Mouse (Mus musculus) gastrocnemius, postnatal 14 days (tissue): ENCODE measurements around the gene Cwh43. TPM values are rescaled to one million over a fixed set of nuclear protein-coding genes. Genes with fewer than 3 reads are reported as not detected.
A peak's percentile ranks its signal among the peaks of the same experiment; 100 is the strongest.
"Not testable (repeated sequence)": the region's sequence is repeated elsewhere in the genome, so short reads cannot be mapped to it uniquely, and the experiment has no call there.

Experiments used
- DNase-seq: peaks from one replicate; pipeline ENCODE4 v3.0.0; 2021; ENCODE audit warnings: mixed read lengths
- intact Hi-C: fragments of 180-260 bp; cut with DNase I; formaldehyde crosslinking; loops from one replicate; pipeline ENCODE4 v1.15.1; 2025; ENCODE audit warnings: low total_unique reads
- total RNA-seq, 2 experiments: library from RNA; stranded (reverse); gene quantifications; 2 replicates each; pipeline ENCODE4 v1.2.3; 2021

Gene Cwh43
- total RNA-seq, 2 experiments from 2014 or later: not detected

DNA sequence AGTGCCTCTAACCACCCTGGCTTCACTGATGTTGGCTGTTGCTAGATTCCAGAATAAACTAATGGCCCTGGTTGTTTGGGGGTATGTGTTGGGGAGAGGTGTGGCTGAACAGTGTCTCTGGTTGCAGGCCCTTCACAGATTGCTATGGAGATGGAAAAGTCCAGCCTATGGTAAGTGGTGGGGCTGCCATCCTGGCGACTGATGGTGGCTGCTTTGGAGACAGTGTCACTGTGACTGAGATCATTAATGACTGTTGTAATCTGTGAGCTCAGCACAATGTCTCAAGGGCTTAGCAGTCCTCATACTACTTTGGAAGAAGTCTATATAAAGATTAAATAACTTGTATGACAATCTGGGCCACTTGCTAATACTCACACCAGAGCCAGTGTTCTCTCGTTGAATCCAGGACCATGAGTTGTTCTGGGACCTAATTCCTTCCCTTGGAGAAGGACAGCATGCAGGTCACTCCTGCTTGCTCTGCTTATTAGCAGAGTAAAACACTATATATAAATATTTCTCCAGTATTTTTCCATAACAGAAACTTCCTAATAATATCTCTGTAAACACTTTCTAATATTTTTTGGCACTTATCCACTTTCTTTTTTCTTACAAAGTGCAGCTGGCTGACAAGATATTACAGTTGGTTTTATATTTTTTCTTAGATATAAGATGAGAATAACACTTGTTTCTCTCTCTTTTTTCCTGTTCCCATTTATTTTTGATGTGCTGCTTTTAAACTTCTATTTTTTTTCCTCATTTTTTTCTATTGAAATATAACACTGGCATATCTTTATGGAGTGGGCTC, 48.8 kb downstream of the Cwh43 start:
- intact Hi-C loops: no loop called here
- no peak for DNase-seq

DNA sequence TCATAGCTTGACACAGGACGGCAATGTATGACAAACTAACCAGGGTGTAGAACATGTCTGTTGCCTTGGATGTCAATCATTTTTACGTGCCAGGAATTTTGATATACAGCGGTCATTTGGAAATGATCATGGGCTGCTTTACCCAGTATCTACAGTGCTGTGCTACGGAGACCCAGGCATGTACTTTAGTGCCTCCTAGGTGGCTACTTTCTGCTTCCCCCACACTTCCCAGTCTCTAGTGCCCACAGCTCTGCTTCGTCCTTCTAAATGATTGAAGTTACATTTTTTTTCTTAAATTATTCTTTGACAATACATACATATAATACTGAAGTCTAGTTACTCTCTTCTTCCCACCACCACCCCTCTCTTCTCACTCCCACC, 49.4 kb downstream of the Cwh43 start:
- DNase-seq: no peak

DNA sequence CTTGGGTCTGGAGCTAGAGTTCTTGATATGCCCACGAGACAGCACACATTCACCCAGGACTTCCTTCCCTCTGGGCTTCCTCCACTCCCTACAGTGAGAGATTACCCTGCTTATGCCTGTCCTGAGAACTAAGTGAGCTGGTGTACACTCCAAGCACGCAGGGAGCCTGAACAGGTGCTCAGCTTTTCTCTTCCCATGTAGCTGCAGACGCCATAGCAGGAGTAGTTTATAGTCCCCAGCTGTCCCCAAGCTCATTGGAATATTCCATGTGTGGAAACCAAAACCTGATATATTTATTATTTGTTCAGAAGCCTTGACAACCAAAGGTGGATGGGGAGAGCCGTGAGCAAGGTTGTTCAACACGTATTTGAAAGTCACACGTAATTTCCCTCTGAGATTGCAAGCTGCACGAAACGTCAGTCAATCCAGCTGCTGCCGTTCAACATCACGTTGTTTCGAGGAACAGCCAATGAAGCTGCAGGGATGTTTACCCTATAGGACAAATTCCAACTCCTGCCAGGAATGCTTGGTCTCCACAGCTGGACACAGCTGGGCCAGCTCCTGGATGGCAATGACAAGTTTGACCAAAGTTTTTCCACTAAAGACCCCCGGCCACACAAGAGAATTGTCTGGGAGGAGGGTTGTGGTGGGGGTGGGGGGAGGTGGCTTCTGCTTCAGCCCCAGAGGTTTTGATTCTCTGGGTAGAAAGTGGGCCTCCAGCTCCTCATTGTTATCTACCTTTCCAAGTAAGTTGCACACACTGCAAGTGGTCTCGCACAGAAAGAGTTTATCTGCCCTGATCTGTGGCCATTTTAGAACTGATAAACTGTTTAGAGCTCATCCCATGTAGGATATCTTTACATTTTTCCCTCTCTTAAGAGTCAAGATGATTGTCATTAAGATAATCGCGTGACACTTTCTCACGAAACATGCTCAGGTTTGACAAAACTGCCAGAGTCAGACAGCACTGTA, 62.9 kb downstream of the Cwh43 start:
- intact Hi-C loops: no loop called here

More for the DNA sequence above, 49.4 kb downstream of the Cwh43 start:
- intact Hi-C loops: no loop called here

DNA sequence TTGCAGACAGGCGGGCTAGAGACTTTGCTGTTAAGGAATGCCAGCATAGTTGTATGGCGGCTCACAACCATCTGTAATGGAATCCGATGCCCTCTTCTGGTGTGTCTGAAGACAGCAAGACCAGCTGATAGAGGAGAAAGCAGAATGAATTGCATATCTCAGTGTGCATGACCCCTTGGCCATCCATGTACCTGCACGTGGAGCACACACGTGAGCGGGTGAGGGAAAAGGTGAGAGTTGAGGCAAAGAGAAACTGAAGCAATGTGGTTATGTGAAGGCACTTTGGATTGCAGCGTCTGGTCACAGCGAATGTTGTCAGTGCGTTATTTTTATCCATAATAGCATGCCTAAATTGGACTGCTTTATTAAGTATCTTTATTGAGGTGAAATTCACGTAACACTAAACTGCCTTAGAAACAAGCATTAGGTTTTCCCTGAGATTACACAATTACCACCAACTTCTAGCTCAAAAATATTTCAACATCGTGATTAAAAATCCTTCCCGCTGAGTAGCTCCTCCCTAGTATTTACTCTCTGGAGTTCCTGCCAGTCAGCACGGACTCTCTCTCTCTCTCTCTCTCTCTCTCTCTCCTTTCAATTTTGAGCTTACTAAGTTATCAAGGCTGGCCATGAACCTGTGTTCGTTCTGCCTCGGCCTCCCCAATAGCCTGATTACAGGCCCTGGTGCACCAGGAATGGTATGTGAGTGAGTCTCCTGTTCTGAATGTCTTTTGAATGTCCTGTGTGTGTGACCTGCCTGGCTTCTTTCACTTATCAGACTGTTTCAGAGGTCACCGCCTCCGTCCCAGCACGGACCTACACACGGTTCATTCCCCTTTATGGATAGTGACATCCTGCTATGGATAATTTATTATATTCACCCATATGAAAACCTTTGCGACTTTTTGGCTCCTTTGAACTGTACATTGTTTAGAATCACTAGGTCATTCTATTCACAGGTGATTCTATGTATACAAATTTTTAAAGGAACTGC, 68.8 kb downstream of the Cwh43 start:
- intact Hi-C loops: no loop called here
- no peak for DNase-seq

More for the DNA sequence above, 62.9 kb downstream of the Cwh43 start:
- DNase-seq: no peak

DNA sequence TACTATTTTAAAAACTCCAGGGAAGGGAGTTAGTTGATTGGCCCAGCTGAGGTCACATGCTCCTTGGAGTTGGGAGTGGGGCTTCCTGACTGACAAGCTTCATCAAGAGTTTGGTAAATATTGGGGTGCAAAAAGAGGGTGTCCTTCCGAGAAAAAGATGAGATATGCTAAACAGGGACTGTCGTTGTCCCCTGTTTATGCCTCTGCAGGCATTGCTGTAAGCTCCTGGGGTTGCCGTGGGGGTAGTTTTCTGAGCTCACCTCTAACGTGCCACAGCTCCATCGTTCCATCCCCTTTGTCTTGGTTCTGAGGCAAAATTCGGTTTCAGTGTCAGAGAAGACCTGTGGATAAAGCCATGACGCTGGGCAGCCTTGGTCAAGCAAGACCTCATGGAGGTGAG, 74.8 kb downstream of the Cwh43 start, which contains the start of gene Dcun1d4:
Dcun1d4 (plus strand) TSS at position 301 of the 400 bp plus-strand sequence.
- no peak for DNase-seq
- intact Hi-C loops: no loop called here

DNA sequence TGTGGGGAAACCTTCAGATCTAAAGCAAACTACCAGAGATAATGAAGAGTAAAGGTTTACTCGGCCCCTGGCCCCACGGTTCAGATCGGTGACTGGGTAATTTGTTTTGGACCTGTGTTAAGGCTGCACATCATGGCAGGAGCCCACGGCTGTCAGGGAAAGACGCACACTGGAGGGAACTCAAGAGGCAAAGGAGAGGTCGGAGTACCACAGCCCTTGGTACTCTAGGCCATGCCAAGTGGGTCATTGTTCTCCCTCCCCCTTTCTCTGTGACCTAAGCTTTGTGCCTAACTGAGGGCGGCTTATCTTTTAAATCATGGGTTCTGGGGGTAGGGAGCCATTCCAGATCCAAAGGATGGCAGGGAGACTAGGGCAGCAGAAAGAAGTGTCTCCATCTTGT, 75.5 kb downstream of the Cwh43 start:
- intact Hi-C loops: no loop called here
- no peak for DNase-seq

GRCm38 (mm10) chr5:73482381-73482780, 76.5 kb downstream of the Cwh43 start:
- intact Hi-C loops, DNase-seq: not testable (repeated sequence)

- intact Hi-C loops: no loop called here
- DNase-seq: no peak
These were observed 78.2 kb downstream of the Cwh43 start for GRCm38 (mm10) chr5:73484016-73484615.

GRCm38 (mm10) chr5:73486451-73486850, 80.6 kb downstream of the Cwh43 start:
- no peak for DNase-seq
- intact Hi-C loops: no loop called here

GRCm38 (mm10) chr5:73489915-73490314, 84.0 kb downstream of the Cwh43 start:
- no peak for DNase-seq
- intact Hi-C loops: no loop called here

- DNase-seq: peak; percentile 100
- intact Hi-C loops: no loop called here
These were observed 84.8 kb downstream of the Cwh43 start for GRCm38 (mm10) chr5:73490596-73491073.

- intact Hi-C loops: no loop called here
These were observed 85.4 kb downstream of the Cwh43 start for GRCm38 (mm10) chr5:73491074-73491836.

DNA sequence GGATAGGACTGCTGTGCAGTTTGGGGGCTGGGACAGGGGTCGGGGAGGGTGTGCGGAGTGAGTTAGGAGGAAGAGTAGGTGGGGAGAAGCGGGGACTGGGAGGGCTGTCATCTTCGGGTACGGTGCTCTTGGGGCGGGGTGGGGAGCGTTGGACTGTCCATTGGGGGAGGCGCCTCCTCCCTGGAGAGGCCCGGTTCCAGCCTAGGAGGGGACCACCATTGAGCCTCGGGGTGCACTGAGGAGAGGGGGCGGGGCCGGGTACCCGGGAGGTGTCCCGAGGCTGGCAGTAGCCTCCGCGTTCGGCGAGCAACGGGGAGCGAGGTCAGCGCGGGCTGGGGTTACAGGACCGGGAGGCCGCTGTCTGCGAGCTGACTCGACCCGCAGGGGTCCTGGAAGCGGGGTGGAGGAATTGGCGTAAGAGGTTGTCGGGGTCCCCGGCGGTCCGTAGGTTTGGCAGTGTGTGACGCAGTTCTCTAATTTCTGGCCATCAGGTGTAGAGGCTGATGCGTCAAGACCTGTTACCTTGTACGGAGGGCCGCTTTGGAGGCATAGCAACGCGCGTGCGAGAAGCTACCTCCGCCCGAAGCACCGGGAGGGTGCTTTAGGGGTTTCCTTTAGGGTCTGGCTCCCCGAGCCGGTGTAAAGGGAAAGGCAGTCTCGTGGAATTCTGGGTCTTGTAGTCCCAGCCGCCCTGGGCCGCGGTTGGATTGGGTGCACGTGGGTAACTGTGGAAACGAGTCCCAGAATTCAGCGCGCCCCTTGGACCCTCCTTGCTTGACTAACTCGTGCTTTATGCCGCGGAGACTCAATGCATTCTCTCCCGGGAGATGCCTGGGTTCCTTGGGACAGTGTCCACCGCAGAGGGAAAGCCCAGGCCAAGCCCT, 86.2 kb downstream of the Cwh43 start:
- peak; percentile 87 for DNase-seq
- intact Hi-C loops: no loop called here

More at GRCm38 (mm10) chr5:73491074-73491836, 85.4 kb downstream of the Cwh43 start:
- no peak for DNase-seq

DNA sequence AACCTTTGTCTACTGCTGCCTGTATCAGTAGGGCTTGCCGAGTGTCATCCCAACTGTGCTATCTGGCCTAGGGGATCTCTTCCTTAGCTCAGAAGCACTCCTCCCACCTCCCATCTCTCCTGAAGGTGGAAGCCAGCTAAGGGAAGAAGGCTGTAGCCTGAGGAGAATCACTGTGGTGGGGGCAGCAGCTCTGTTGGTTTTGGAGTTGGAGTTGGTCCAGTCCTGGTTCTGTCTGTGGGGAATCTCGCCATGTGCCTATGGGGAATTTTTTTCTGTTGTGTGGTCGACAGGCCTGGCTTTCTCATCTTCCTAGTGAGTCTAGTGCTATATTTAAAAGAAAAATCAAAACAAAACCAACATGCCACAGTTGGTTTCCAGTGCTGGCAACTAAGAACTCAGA, 91.5 kb downstream of the Cwh43 start:
- intact Hi-C loops: no loop called here
- DNase-seq: no peak

DNA sequence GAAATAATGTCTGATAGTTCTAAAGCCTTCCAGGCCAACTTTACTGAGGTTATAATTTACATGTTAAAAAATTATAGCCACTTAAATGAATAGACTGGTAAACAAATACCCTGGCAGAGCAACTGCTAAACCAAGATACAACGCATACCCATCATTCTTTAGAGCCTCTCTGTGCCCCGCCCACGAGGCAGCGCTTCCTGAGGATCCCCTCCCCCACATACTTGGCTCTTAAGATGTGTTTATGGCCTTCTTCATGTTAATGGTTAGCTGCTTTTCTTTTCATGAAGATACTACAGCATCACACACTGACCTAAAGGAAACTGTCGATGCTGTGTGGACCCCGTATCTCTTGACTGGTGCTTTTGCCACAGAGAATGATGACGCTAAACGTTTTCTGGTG, 92.7 kb downstream of the Cwh43 start:
- intact Hi-C loops: no loop called here
- no peak for DNase-seq

DNA sequence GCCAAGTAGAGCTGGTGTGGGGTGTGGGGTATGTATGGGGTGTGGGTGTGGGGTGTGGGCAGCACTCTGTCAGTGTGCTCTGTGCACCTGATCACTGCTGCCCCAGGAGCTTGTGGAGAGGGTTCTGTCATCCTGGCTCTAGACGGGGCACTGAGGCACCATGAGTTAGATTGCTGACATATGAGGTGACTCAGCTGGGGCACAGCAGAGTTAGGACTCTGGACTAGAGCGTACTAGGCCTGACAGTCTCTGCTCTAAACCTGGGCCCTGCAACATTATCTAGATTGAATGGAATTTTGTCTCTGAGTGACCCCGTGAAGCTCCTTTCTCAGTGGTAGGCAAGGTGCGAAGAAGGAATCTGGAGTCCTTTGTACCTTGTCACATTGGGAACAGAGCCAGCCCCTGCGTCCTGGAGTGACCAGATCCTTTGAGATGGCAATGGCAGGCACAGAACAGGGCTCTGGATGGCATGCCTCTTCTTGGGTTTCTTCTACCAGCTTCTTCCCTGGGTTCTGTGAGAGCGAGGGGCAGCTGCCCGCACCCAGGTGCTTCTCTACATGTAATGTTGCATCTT, 95.1 kb downstream of the Cwh43 start:
- intact Hi-C loops: no loop called here
- no peak for DNase-seq

- no peak for DNase-seq
- intact Hi-C loops: no loop called here
These were observed 96.5 kb downstream of the Cwh43 start for GRCm38 (mm10) chr5:73502422-73502821.
